Mouse (Mus musculus) testis, adult 2 months (tissue): Measurements from ENCODE around the gene Olfr792. TPM values are rescaled to one million over a fixed set of nuclear protein-coding genes. Genes with fewer than 3 reads are reported as not detected.

Source experiments
- H3K27ac ChIP-seq: fragments of 200-500 bp; 2 replicates; pipeline ENCODE4 v1.5.1; 2012; ENCODE audit warnings: low read depth, low read length; ENCODE audit not compliant: control insufficient read depth, insufficient read depth
- H3K27me3 ChIP-seq: fragments of 200-500 bp; 2 replicates; pipeline ENCODE4 v1.6.1; 2012; ENCODE audit warnings: mild to moderate bottlenecking, low read length, moderate library complexity; ENCODE audit not compliant: control insufficient read depth, insufficient read depth
- H3K36me3 ChIP-seq: fragments of 200-500 bp; 2 replicates; pipeline ENCODE4 v1.6.1; 2012; ENCODE audit warnings: mild to moderate bottlenecking, low read length; ENCODE audit not compliant: control insufficient read depth, insufficient read depth
- H3K4me1 ChIP-seq: fragments of 200-500 bp; 2 replicates; pipeline ENCODE4 v1.6.1; 2012; ENCODE audit warnings: low read length; ENCODE audit not compliant: control insufficient read depth, insufficient read depth
- H3K4me3 ChIP-seq: fragments of 200-500 bp; 2 replicates; pipeline ENCODE4 v1.5.1; 2012; ENCODE audit warnings: low read depth, mild to moderate bottlenecking, low read length, moderate library complexity, mixed read lengths; ENCODE audit not compliant: control insufficient read depth
- CTCF ChIP-seq: fragments of 200-500 bp; IDR thresholded peaks from 2 replicates; pipeline ENCODE4 v1.5.1; 2012; ENCODE audit warnings: low read depth, mild to moderate bottlenecking, inconsistent platforms, low read length, moderate library complexity; ENCODE audit not compliant: control insufficient read depth, insufficient read depth, insufficient replicate concordance
- POLR2A ChIP-seq: fragments of 200-500 bp; IDR thresholded peaks from 2 replicates; pipeline ENCODE4 v1.6.1; 2012; ENCODE audit warnings: low read depth, mild to moderate bottlenecking, inconsistent platforms, low read length, moderate library complexity; ENCODE audit not compliant: control insufficient read depth
- polyA plus RNA-seq: library from polyadenylated mRNA; depleted of rRNA; stranded (reverse); fragments of >200 nt; gene quantifications from 2 replicates; pipeline ENCODE4 v1.2.3, GENCODE M21; 2012; rRNA removed

Olfr792 gene
- polyA plus RNA-seq, result not detected in 2 replicates

DNA sequence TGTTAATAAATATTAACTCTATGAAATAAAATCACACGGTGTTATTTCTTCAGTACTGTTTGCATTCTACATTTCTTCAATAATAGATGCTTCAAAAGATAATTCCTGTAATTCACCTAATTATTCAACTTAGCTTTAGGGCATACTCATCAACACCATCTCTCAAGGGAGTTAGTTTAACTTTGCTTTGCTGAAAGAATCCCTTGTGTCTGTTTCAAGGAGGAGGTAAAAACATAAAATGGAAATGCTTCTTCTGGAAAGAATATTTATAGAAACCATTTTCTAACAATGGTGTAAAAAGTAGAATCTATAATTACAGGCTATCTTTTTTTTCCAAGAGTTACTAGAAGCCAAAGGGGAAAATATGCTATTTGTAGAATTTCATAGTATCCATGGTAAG, at the start of gene Olfr792:
Gene Olfr792 (plus strand): TSS at position 301 of the 400 bp plus-strand sequence.
- no peaks in the 10 kb centered on the region for H3K36me3 ChIP-seq
- no peak for TF ChIP-seq CTCF
- no peak for TF ChIP-seq POLR2A
- no peaks in the 10 kb centered on the region for H3K4me1 ChIP-seq
- no peak within 1 kb of the TSS for H3K27ac ChIP-seq
- H3K27me3 ChIP-seq, result no peaks in the 10 kb centered on the region
- no peak within 1 kb of the TSS for H3K4me3 ChIP-seq

DNA sequence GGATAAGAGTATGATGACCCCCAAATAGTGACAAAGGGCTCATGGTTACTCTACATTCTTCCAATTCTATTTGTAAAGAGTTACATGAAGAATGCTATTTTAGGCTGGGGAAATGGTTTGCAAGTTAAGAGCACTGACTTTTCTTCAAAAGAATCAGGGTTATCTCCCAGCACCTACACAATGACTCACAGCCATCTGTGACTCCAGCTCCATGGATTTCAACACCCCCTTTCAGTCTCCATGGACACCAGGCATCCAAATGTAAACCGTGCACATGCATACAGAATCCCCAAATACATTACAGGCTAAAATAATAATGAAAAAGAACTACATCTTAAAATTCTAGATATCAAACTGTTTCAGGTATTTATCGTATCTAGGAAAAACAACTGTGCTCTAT, 48.9 kb upstream of the Olfr792 start:
- Histone ChIP-seq H3K4me3 (no peak overlapping the region), H3K4me1 (no peaks in the 10 kb centered on the region), H3K27ac (no peak overlapping the region), H3K27me3 (no peaks in the 10 kb centered on the region), H3K36me3 (no peaks in the 10 kb centered on the region)
- TF ChIP-seq CTCF (no peak), POLR2A (no peak)

DNA sequence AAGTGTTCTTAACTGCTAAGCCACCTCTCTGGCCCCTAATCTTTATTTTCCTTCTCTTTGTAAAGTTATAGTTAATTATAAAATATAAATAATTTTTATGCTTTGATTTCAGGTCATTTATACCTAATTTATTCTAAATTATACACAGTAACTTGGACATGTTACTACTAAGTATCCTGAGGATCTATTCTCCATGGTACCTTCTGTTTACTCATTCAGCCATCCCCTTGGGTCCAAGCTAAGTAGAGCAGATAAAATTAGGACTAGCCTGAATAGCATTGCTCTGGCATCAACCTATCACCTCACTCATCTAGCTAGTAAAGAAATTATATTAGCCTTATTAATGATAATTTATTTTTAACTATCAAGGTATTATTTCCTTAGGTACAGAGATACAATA, 40.8 kb upstream of the Olfr792 start, which contains the start of gene Olfr790:
Gene Olfr790 (plus strand): TSS at position 301 of the 400 bp plus-strand sequence.
- H3K27ac ChIP-seq, result no peak within 1 kb of the TSS
- H3K4me1 ChIP-seq, result no peaks in the 10 kb centered on the region
- no peak for TF ChIP-seq CTCF
- no peak for TF ChIP-seq POLR2A
- H3K27me3 ChIP-seq, result no peaks in the 10 kb centered on the region
- H3K36me3 ChIP-seq, result no peaks in the 10 kb centered on the region
- H3K4me3 ChIP-seq, result no peak within 1 kb of the TSS

DNA sequence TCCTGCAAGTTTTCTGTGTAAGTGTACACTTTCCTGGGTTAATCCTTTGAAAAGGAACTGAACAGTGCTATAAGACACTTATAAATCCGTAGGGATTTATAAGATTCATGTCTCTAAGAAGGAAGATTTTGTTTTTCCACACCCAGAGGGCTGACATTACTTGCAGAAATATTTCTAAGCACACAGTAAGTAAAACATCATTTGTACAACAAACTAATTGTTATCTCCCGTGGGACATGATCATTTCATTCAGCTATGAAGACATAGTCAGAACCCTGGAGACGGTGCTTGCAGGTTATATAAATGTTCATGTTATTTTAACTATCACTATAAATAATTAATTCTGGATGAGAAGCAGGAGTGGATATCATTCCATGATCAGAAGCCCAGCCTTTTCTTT, 17.5 kb upstream of the Olfr792 start, which contains the start of gene Olfr791:
Gene Olfr791 (plus strand): TSS at position 301 of the 400 bp plus-strand sequence.
- no peaks in the 10 kb centered on the region for H3K4me1 ChIP-seq
- H3K4me3 ChIP-seq, result no peak within 1 kb of the TSS
- H3K36me3 ChIP-seq, result no peaks in the 10 kb centered on the region
- H3K27me3 ChIP-seq, result no peaks in the 10 kb centered on the region
- no peak for TF ChIP-seq CTCF
- TF ChIP-seq POLR2A, result no peak
- H3K27ac ChIP-seq, result no peak within 1 kb of the TSS

- TF ChIP-seq CTCF (no peak), POLR2A (no peak)
- Histone ChIP-seq H3K36me3 (no peaks in the 10 kb centered on the region), H3K4me1 (no peaks in the 10 kb centered on the region), H3K27me3 (no peaks in the 10 kb centered on the region), H3K27ac (no peak overlapping the region), H3K4me3 (no peak overlapping the region)
These were observed 10.4 kb downstream of the Olfr792 start for GRCm38 (mm10) chr10:129549354-129549753.

- Histone ChIP-seq H3K36me3 (no peaks in the 10 kb centered on the region), H3K4me3 (no peak within 1 kb of the TSS), H3K27me3 (no peaks in the 10 kb centered on the region), H3K4me1 (no peaks in the 10 kb centered on the region), H3K27ac (no peak within 1 kb of the TSS)
- TF ChIP-seq POLR2A (no peak), CTCF (no peak)
These were observed 28.4 kb downstream of the Olfr792 start, which contains the start of gene Olfr794 for GRCm38 (mm10) chr10:129567355-129567754. TSS of gene Olfr794 (plus strand) at chr10:129567655.

DNA sequence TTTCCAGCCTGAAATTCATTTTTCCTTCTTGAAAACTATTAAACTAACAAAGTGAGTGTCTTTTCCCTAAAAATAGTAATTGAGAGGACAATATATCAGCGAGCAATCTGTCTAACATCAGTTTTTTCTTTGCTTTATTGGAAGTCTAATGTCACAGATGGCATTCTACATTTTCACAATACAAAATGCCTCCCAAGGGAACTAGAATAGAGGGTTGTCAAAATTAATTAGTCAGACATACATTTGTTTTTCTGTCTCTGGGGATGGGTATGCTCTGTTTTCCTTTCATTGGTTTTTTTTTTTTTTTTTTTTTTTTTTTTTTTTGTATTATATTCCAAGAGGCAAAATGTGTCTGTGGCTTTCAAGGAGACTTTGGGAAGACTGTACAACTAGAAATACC, 38.1 kb downstream of the Olfr792 start:
- H3K27me3 ChIP-seq, result no peaks in the 10 kb centered on the region

More for the DNA sequence above, 38.1 kb downstream of the Olfr792 start:
- H3K27ac ChIP-seq, result no peak overlapping the region
- no peak overlapping the region for H3K4me3 ChIP-seq
- no peaks in the 10 kb centered on the region for H3K36me3 ChIP-seq
- H3K4me1 ChIP-seq, result no peaks in the 10 kb centered on the region
- TF ChIP-seq POLR2A, result no peak
- TF ChIP-seq CTCF, result no peak

Other genes with a start within 250 kb of the Olfr792 start
- gene Olfr780, start 221.0 kb upstream of the Olfr792 start, polyA plus RNA-seq, result not detected in 2 replicates
- not detected in 2 replicates for gene Olfr781, start 210.3 kb upstream of the Olfr792 start, polyA plus RNA-seq
- gene Olfr782, start 190.3 kb upstream of the Olfr792 start, polyA plus RNA-seq, result not detected in 2 replicates
- 0.07 TPM in 2 replicates for gene Olfr784, start 155.1 kb upstream of the Olfr792 start, polyA plus RNA-seq
- gene Olfr785, start 133.7 kb upstream of the Olfr792 start, polyA plus RNA-seq, result not detected in 2 replicates
- gene Olfr786, start 111.9 kb upstream of the Olfr792 start, polyA plus RNA-seq, result not detected in 2 replicates
- gene Olfr787, start 77.3 kb upstream of the Olfr792 start, polyA plus RNA-seq, result 1.5 TPM in 2 replicates
- 0.53 and 0.57 TPM in 2 replicates for gene Olfr788, start 68.2 kb upstream of the Olfr792 start, polyA plus RNA-seq
- 0.05 TPM in 1 of 2 replicates, not detected in the other for gene Olfr789, start 54.4 kb upstream of the Olfr792 start, polyA plus RNA-seq
- 0.29 TPM in 1 of 2 replicates, not detected in the other for gene Olfr790, start 40.7 kb upstream of the Olfr792 start, polyA plus RNA-seq
- gene Olfr791, start 17.4 kb upstream of the Olfr792 start, polyA plus RNA-seq, result not detected in 2 replicates
- not detected in 2 replicates for gene Olfr794, start 28.5 kb downstream of the Olfr792 start, polyA plus RNA-seq
- gene Olfr796, start 73.4 kb downstream of the Olfr792 start, polyA plus RNA-seq, result not detected in 2 replicates
- not detected in 2 replicates for gene Olfr798, start 88.8 kb downstream of the Olfr792 start, polyA plus RNA-seq
- gene Olfr799, start 98.3 kb downstream of the Olfr792 start, polyA plus RNA-seq, result not detected in 2 replicates
- gene Olfr800, start 118.5 kb downstream of the Olfr792 start, polyA plus RNA-seq, result not detected in 2 replicates
- gene Olfr801, start 134.7 kb downstream of the Olfr792 start, polyA plus RNA-seq, result not detected in 2 replicates
- not detected in 2 replicates for gene Olfr802, start 149.0 kb downstream of the Olfr792 start, polyA plus RNA-seq
- not detected in 2 replicates for gene Olfr803, start 155.1 kb downstream of the Olfr792 start, polyA plus RNA-seq
- not detected in 2 replicates for gene Olfr804, start 164.0 kb downstream of the Olfr792 start, polyA plus RNA-seq
- gene Olfr805, start 190.2 kb downstream of the Olfr792 start, polyA plus RNA-seq, result 0.04 TPM in 1 of 2 replicates, not detected in the other
- gene Olfr806, start 202.8 kb downstream of the Olfr792 start, polyA plus RNA-seq, result not detected in 2 replicates
- gene Olfr807, start 218.6 kb downstream of the Olfr792 start, polyA plus RNA-seq, result not detected in 2 replicates
- gene Olfr808, start 226.3 kb downstream of the Olfr792 start, polyA plus RNA-seq, result not detected in 2 replicates
- gene Olfr809, start 235.5 kb downstream of the Olfr792 start, polyA plus RNA-seq, result not detected in 2 replicates